Mouse (Mus musculus): ENCODE data around the gene Mgst2. TPM values are rescaled to one million over a fixed set of nuclear protein-coding genes. Genes with fewer than 3 reads are reported as not detected.

Mgst2 gene
- polyA plus RNA-seq (2016; fragmentation: Nextera tagmentation; extraction: Ambion mirVana), result 1.1 and 4.1 TPM in 2 replicates

- 71% methylated on average over 4 of the region's 4 CpGs for WGBS
- Histone ChIP-seq H3K4me3 (no peak within 1 kb of the TSS), H3K27ac (peak within 1 kb of the TSS; percentile 37), H3K4me1 (peaks cover 40% of the 10 kb centered on the region), H3K36me3 (no peaks in the 10 kb centered on the region), H3K27me3 (ENCODE audit: insufficient read depth, poor library complexity, severe bottlenecking) (no peaks in the 10 kb centered on the region), H3K9me3 (no peaks in the 10 kb centered on the region)
- no peak for DNase-seq (ENCODE audit: low spot score)
These were observed at the start of gene Mgst2 for GRCm38 (mm10) chr3:51660060-51660459. Gene Mgst2 (plus strand): TSS chr3:51660360.

GRCm38 (mm10) chr3:51611972-51612371, 48.2 kb upstream of the Mgst2 start:
- peaks cover 31% of the 10 kb centered on the region for H3K4me1 ChIP-seq
- WGBS, result 10% methylated on average over 6 of the region's 6 CpGs
- no peaks in the 10 kb centered on the region for H3K36me3 ChIP-seq
- H3K4me3 ChIP-seq, result no peak overlapping the region
- peak; percentile 91 for DNase-seq (ENCODE audit: low spot score)
- peak overlapping the region; percentile 69; the same call in 1 of the 2 replicates for H3K27ac ChIP-seq
- no peaks in the 10 kb centered on the region for H3K27me3 ChIP-seq (ENCODE audit: insufficient read depth, poor library complexity, severe bottlenecking)
- H3K9me3 ChIP-seq, result no peaks in the 10 kb centered on the region

- H3K4me1 ChIP-seq, result peaks cover 31% of the 10 kb centered on the region
- DNase-seq (ENCODE audit: low spot score), result no peak
- H3K36me3 ChIP-seq, result no peaks in the 10 kb centered on the region
- WGBS, result 79% methylated on average over 10 of the region's 10 CpGs
- peak overlapping the region; percentile 69; the same call in 1 of the 2 replicates for H3K27ac ChIP-seq
- no peaks in the 10 kb centered on the region for H3K27me3 ChIP-seq (ENCODE audit: insufficient read depth, poor library complexity, severe bottlenecking)
- H3K9me3 ChIP-seq, result no peaks in the 10 kb centered on the region
- no peak overlapping the region for H3K4me3 ChIP-seq
These were observed 47.5 kb upstream of the Mgst2 start for GRCm38 (mm10) chr3:51612398-51613356.

GRCm38 (mm10) chr3:51614278-51614677, 45.9 kb upstream of the Mgst2 start:
- 87% methylated on average over 13 of the region's 13 CpGs for WGBS
- H3K27me3 ChIP-seq (ENCODE audit: insufficient read depth, poor library complexity, severe bottlenecking), result no peaks in the 10 kb centered on the region

GRCm38 (mm10) chr3:51623956-51624355, 36.2 kb upstream of the Mgst2 start:
- Histone ChIP-seq H3K4me1 (no peaks in the 10 kb centered on the region), H3K9me3 (no peaks in the 10 kb centered on the region), H3K4me3 (no peak overlapping the region), H3K27ac (no peak overlapping the region), H3K27me3 (ENCODE audit: insufficient read depth, poor library complexity, severe bottlenecking) (no peaks in the 10 kb centered on the region), H3K36me3 (no peaks in the 10 kb centered on the region)
- 77% methylated on average over 2 of the region's 2 CpGs for WGBS
- no peak for DNase-seq (ENCODE audit: low spot score)

More at GRCm38 (mm10) chr3:51614278-51614677, 45.9 kb upstream of the Mgst2 start:
- H3K4me3 ChIP-seq, result no peak overlapping the region
- no peaks in the 10 kb centered on the region for H3K36me3 ChIP-seq
- H3K4me1 ChIP-seq, result peaks cover 31% of the 10 kb centered on the region
- DNase-seq (ENCODE audit: low spot score), result no peak
- H3K9me3 ChIP-seq, result no peaks in the 10 kb centered on the region
- H3K27ac ChIP-seq, result no peak overlapping the region

- H3K4me1 ChIP-seq, result no peaks in the 10 kb centered on the region
- 64% methylated on average over 3 of the region's 3 CpGs for WGBS
- 0 out of 2 replicates have a peak, but pooled peaks cover 8% of the 10 kb centered on the region for H3K9me3 ChIP-seq
- no peaks in the 10 kb centered on the region for H3K36me3 ChIP-seq
- H3K27me3 ChIP-seq (ENCODE audit: insufficient read depth, poor library complexity, severe bottlenecking), result no peaks in the 10 kb centered on the region
- DNase-seq (ENCODE audit: low spot score), result no peak
- H3K27ac ChIP-seq, result no peak overlapping the region
- H3K4me3 ChIP-seq, result no peak overlapping the region
These were observed 32.4 kb upstream of the Mgst2 start for GRCm38 (mm10) chr3:51627741-51628140.

- Histone ChIP-seq H3K4me1 (no peaks in the 10 kb centered on the region), H3K9me3 (0 out of 2 replicates have a peak, but pooled peaks cover 8% of the 10 kb centered on the region), H3K27me3 (ENCODE audit: insufficient read depth, poor library complexity, severe bottlenecking) (no peaks in the 10 kb centered on the region), H3K36me3 (no peaks in the 10 kb centered on the region), H3K27ac (no peak overlapping the region), H3K4me3 (no peak overlapping the region)
- 76% methylated on average over 3 of the region's 3 CpGs for WGBS
- DNase-seq (ENCODE audit: low spot score), result no peak
These were observed 31.2 kb upstream of the Mgst2 start for GRCm38 (mm10) chr3:51628977-51629376.

- H3K27me3 ChIP-seq (ENCODE audit: insufficient read depth, poor library complexity, severe bottlenecking), result no peaks in the 10 kb centered on the region
- H3K4me1 ChIP-seq, result no peaks in the 10 kb centered on the region
- H3K4me3 ChIP-seq, result no peak overlapping the region
- DNase-seq (ENCODE audit: low spot score), result no peak
- no peaks in the 10 kb centered on the region for H3K36me3 ChIP-seq
- 0 out of 2 replicates have a peak, but pooled peaks cover 8% of the 10 kb centered on the region for H3K9me3 ChIP-seq
- no peak overlapping the region for H3K27ac ChIP-seq
- WGBS, result 82% methylated on average over 1 of the region's 1 CpGs
These were observed 29.4 kb upstream of the Mgst2 start for GRCm38 (mm10) chr3:51630746-51631145.

GRCm38 (mm10) chr3:51631971-51632370, 28.2 kb upstream of the Mgst2 start:
- Histone ChIP-seq H3K4me1 (no peaks in the 10 kb centered on the region), H3K4me3 (no peak overlapping the region), H3K9me3 (0 out of 2 replicates have a peak, but pooled peaks cover 8% of the 10 kb centered on the region), H3K27me3 (ENCODE audit: insufficient read depth, poor library complexity, severe bottlenecking) (no peaks in the 10 kb centered on the region), H3K36me3 (no peaks in the 10 kb centered on the region), H3K27ac (no peak overlapping the region)
- no peak for DNase-seq (ENCODE audit: low spot score)
- WGBS, result 88% methylated on average over 4 of the region's 4 CpGs

GRCm38 (mm10) chr3:51634451-51634850, 25.7 kb upstream of the Mgst2 start:
- DNase-seq (ENCODE audit: low spot score), result no peak
- no peak overlapping the region for H3K4me3 ChIP-seq
- H3K9me3 ChIP-seq, result 0 out of 2 replicates have a peak, but pooled peaks cover 8% of the 10 kb centered on the region
- H3K4me1 ChIP-seq, result peaks cover 6% of the 10 kb centered on the region; the same call in 1 of the 2 replicates
- H3K27ac ChIP-seq, result no peak overlapping the region
- 83% methylated on average over 1 of the region's 1 CpGs for WGBS
- H3K36me3 ChIP-seq, result no peaks in the 10 kb centered on the region
- H3K27me3 ChIP-seq (ENCODE audit: insufficient read depth, poor library complexity, severe bottlenecking), result no peaks in the 10 kb centered on the region

- H3K36me3 ChIP-seq, result no peaks in the 10 kb centered on the region
- H3K9me3 ChIP-seq, result 0 out of 2 replicates have a peak, but pooled peaks cover 5% of the 10 kb centered on the region
- H3K4me1 ChIP-seq, result peaks cover 6% of the 10 kb centered on the region; the same call in 1 of the 2 replicates
- H3K27me3 ChIP-seq (ENCODE audit: insufficient read depth, poor library complexity, severe bottlenecking), result no peaks in the 10 kb centered on the region
- H3K27ac ChIP-seq, result no peak overlapping the region
- 72% methylated on average over 2 of the region's 2 CpGs for WGBS
- no peak for DNase-seq (ENCODE audit: low spot score)
- no peak overlapping the region for H3K4me3 ChIP-seq
These were observed 24.2 kb upstream of the Mgst2 start for GRCm38 (mm10) chr3:51635960-51636359.

GRCm38 (mm10) chr3:51636700-51637099, 23.5 kb upstream of the Mgst2 start:
- WGBS, result 83% methylated on average over 20 of the region's 20 CpGs

GRCm38 (mm10) chr3:51637326-51637725, 22.8 kb upstream of the Mgst2 start:
- Histone ChIP-seq H3K4me3 (no peak overlapping the region), H3K27ac (no peak overlapping the region), H3K4me1 (peaks cover 12% of the 10 kb centered on the region), H3K9me3 (no peaks in the 10 kb centered on the region), H3K36me3 (no peaks in the 10 kb centered on the region), H3K27me3 (ENCODE audit: insufficient read depth, poor library complexity, severe bottlenecking) (no peaks in the 10 kb centered on the region)
- DNase-seq (ENCODE audit: low spot score), result no peak
- WGBS, result 93% methylated on average over 6 of the region's 6 CpGs

More at GRCm38 (mm10) chr3:51636700-51637099, 23.5 kb upstream of the Mgst2 start:
- Histone ChIP-seq H3K27ac (no peak overlapping the region), H3K4me1 (peaks cover 10% of the 10 kb centered on the region), H3K4me3 (no peak overlapping the region), H3K27me3 (ENCODE audit: insufficient read depth, poor library complexity, severe bottlenecking) (no peaks in the 10 kb centered on the region), H3K9me3 (no peaks in the 10 kb centered on the region), H3K36me3 (no peaks in the 10 kb centered on the region)
- DNase-seq (ENCODE audit: low spot score), result no peak

Data from heart, embryonic 10.5 days (tissue).